Mouse (Mus musculus) cerebellum, adult 11 months (tissue): ENCODE measurements around the gene Tenm2.

Experiments
- DNase-seq: peaks from one replicate; pipeline ENCODE4 v3.0.0; 2022

Tenm2 gene

DNA sequence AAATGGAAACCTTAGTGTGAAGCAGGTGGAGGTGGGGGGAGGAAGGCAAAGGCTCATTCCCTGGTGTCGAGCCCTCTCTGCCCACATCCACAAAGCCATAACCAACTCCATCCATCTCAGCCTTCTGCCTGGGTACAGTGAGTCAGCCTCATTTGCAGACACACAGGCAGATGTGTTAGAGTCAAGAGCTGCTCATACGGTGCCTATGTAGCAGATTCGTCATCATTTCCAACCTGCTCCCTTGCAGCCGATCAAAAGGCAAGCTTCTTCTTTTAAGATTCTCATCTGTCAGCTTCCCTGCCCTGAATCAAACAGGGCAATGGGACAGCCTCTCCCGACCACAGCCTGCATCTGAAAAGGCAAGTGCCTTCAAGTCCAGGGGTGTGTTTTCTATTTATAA is 979.0 kb downstream of the Tenm2 start:
- DNase-seq = no peak

DNA sequence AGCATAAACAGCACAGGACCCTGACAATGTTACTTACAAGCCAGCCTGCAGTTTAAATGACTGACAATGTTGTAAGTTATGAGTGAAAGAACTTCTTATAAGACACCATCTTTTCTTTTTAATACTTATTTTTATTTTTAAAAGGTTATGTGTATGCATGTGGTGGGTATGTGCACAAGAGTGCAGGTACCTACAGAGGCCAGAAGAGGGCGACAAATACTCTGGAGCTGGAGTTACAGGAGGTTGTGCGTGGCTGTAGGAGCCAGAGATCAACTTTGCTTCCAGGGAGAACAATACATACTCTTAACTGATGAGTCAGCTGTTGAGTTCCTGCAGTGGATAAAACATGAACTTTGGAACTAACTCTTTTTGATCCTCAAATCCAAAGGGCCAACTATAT is 981.7 kb downstream of the Tenm2 start:
- DNase-seq = no peak

DNA sequence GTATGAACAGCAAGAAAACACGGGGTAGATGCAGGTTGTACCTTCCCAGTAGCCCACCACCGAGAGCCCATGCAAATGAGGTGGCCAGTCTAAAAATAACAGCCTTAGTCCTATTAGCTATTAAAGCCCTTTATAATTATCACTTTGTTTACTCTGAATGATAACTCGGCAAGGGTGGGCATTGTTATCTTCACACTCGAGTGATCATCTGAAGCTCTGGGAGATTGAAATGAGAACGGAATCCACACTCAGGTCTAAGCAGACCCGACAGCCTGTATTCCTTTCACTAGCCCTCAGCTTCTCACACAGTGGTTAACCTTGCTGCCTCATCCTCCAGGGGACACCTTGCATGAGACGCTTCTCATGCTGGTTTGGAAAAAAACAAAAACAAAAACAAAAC is 985.7 kb downstream of the Tenm2 start:
- DNase-seq = no peak

DNA sequence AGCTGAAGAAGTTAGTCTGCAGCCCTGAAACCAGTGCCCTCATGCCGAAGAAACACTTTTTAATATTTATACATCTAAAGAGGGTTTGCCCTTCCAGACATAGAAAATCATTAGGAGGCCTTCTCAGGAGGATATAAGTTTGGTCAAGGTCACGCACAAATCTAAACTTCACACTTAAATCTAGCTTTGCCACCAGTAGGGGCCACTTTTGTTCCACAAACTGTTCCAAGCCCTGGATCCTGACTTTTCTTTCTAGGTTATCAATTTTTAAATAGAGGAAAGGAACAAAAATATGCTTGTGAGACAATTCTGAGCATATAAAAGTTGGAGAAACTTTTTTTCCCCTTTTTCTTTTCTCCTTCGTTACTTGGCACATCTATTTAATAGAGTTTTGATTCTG is 989.6 kb downstream of the Tenm2 start:
- no peak for DNase-seq

DNA sequence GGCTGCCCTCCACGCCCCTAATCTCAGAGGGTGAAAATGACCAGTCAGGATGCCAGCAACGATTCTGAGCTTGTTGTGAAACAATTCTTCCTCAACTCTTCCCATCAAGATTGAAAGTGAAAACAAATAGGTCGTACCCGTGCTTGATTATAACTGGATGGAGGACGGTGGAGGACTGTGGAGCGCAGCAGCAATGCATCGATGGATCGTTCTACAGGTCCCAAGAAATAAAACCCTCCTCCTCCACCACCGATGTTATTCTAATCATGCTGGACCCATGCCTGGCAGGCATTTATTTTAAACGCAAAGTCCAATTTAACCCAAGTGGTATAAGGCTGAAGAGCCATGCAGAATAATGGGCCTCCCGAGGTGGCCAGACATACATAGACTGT is 991.3 kb downstream of the Tenm2 start:
- no peak for DNase-seq

DNA sequence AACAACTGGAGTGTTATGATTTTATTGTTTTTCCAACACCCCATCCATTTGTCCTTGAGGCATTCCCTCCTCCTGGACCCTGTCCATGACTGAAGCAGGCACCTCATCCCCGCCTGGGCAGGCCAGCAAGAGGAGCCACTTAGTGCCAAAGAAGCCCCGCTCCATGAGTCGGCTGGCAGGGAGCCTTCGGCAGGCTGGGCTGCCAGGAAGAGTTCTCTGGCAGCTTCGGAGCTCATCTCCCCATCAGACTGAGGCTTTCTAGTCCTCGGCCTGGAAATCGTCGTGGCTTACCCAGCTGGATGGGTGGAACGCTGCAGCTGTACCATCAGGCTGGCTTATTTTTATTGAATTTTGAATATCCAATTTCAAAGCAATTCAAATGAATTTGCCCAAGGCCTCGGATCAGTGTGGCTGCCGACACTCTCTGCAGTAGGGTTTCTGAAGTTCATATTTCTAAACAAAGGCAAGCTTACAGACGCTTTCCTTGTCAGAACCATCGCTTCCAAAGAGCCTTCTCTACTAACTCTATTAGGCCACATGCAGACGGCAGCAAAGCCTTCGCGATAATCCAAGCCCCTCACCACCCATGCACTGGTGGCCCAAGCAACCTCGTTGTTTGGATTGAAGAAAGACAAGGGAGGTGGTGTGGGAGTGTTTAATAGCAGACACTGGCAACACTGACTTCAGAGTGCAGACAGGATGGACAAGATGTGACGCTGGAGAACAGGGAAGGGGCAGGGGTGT is 991.8 kb downstream of the Tenm2 start:
- peak; percentile 22 for DNase-seq

DNA sequence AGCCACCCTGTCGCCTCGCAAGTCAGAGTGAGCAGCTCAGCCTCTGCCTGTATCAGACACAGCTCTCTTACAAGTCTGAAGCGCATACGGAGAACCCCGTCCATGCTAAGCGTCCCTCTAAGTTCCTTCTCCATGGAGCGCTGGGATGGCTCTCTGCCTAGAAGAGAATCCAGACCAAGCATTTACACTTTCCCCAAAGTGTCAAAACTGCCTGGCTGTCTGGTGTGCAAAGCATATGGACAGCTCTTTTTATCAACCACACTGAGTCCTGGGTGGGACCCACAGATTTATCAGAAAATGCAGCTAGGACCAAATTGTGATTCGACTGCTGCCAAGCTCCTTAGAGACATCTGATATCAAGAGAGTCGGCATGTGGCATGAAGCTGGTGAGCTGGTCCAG is 996.9 kb downstream of the Tenm2 start:
- DNase-seq = no peak

DNA sequence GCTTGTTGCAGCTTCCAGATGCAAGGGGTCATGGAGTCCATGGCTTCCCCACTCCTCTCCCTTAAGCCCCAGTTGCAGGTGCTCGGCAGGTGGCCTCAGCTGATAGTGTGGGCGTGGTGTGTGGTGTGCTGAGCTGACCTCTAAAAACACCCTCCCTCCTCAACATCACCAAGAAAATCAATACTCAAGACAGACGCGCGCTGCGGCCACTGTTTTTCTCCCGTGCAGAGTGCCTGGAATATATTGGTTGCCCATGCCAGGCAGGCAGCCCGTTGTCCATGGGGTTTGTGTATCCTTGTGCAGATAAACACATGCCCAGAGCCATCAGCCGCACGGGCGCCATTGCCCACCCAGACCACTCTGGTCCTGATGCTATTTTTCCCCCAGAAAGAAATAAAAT is 1007.1 kb downstream of the Tenm2 start:
- no peak for DNase-seq

DNA sequence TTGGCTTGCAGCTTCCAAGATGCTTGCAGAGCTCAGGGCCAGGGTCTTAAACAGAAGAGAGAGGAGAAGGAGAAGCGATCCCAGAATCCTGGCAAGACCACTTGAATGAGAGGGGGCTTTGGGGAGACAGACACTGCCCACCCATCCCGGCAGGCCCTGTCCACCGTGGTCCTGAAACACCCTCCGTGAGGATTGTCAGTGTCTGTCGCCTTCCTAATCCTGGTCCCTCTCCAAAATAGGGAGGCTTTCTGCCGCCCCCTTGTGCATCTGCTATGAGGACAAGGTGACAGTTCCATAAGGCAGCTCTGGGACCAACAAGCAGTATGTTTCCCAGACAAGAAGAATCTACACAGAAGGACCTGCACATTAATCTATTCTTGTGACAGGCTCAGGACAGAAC is 1007.6 kb downstream of the Tenm2 start:
- DNase-seq = no peak

DNA sequence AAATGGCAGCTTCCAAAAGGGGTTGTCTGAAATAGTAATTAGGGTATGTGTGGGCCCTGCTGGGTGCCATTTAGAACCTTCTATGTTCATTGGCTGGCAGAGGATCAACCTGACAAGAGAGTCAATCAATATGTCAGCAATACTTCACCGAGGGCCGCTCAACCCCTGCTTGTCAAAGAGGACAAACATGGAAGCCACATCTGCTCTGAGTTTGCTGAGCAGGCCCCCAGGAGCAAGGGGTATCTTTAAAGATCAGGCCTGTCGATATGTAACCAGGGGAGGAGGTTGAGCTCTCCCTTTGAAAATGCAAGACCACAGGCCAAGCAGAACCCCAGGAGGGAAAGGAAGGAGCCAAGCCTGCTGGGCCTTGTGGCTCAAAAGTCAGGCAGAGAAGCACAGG is 1009.7 kb downstream of the Tenm2 start:
- no peak for DNase-seq

DNA sequence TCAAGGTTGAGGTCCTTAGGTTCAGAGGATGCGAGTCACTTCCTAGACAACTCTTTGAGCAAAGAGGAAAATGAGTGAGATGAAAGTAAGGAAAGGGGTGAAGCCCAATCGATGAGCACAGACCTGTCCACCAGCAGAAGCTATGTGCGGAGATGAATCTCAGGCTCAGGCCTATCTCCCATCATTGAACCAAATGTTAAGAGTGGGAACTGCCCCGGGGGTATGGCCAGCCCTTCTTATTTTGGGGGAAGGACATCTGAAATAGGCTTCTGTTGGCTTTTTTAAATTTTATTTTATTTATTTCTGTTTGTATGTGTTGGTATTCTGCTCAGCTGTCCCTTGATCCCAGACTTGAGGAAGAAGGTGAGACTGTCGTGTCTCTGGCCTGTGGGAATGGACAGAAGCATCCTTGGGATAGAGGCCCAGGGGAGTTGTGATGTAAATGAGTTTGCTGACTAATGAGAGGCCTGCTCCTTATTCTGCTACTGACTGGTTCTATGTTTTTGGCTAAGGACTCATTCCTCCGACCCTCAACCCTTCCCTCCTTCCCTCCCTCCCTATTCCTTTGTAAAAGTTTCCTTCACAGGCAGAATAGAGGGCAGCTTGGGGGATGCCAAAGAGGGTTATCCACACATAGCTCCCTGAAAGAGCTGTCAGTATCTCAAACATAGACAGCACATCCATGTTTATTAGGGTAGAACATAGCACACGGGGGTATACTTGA is 1011.9 kb downstream of the Tenm2 start:
- DNase-seq = no peak

DNA sequence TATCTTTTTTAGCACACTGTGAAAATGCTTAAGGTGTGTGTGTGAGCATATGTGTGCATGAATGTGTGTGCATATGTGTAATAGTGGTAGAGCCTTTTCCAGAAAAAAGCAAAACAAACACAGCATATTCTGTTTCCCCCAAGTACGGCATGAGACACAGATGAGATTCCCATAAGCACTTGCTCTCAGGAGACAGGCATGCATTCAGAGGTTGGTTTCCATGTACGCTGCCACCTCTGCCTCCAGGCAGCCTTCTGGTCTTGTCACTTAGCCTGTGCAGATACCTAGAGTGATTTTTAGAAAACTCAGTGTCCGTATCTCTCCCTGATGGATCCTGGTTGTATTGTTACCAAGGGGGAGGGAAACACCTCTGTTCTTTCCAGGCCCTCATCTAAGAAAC is 1013.7 kb downstream of the Tenm2 start:
- no peak for DNase-seq

DNA sequence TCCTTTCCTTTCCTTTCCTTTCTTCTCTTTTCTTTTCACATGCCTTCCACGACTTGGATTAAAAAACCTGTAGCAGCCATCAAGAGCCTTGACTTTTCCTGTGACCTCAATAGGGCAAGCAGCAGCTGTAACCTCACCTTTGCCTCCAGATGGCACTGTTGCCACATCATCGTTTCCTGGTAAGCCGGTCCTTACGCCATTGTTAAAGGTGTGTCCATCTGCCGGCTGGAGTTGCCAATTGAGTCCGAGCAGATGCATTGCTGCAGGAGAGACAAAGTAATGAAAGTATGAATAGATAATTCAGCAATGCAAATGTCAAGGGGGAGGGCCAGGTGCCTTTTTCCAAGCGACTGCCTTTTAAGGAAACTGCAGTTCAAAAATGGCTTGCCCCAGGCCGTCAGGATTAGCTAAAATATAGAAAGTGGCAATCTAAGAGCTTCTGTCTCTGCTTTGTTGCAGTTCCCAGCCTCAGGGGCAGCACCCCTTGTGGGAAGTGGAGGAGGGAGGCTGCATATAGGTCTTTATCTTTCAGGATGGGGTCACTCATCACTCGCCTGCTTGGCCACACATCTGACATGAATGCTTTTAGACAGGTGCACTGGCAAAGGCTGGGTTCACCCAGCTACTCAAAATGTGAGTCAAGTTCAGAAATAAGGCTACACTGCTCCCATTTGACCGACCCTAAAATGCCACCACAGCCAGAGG is 1014.3 kb downstream of the Tenm2 start:
- DNase-seq = peak; percentile 83

DNA sequence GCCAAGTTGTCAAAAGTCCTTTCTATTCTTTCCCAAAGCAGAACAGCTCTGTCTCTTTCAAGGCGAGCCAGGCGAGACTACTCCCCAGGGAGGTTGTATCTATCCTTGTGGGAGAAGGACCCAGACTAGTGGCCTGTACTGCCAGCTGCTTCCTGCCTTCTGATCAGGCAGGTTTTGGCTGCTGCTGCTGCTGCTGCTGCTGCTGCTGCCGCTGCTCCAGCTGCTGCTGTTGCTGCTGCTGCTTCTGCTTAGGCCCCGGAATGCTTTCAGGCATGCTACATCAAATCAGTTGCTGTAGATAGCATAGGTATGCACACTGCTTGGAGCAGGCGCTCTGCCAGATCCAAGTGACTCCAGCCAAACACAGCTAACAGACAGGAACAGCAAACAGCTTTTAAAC is 1015.1 kb downstream of the Tenm2 start:
- DNase-seq = no peak

DNA sequence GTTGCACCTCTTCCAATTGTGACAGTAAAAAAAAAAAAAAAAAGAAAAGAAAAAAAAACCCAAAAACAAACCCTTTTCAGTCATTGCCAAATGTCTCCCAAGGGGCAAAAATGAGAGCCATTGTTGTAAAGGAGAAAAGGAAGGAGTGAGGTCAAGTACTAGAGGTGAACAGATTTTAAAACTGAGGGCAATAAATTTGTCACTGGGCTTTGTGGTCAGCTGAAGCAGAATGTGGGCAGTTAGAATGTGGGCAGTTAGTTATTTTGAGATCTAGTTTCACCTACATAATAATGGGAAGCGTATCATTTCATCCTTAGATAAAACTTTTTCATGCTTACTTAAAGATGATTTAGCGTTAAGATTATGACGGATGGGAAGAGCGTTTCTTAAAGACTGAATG is 1016.2 kb downstream of the Tenm2 start:
- no peak for DNase-seq

DNA sequence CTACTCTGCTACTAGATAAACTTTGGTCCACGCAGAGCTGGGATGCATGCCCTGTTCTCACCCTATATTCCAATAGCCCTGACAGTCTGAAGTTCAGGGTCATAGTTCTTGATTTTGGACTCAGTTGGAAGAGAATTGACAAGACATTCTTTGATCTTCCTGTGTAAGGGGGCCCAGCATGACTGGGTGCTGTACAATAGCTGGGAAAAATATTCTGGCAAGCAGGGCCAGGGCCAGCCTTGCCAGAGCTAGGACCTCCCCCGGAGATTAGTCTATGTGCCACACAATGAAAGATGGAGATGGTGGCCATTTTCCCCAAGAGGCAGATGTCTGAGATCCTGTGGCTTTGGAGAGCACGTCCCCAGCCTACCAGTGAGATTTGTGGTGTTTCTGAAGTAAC is 1021.2 kb downstream of the Tenm2 start:
- DNase-seq = no peak

DNA sequence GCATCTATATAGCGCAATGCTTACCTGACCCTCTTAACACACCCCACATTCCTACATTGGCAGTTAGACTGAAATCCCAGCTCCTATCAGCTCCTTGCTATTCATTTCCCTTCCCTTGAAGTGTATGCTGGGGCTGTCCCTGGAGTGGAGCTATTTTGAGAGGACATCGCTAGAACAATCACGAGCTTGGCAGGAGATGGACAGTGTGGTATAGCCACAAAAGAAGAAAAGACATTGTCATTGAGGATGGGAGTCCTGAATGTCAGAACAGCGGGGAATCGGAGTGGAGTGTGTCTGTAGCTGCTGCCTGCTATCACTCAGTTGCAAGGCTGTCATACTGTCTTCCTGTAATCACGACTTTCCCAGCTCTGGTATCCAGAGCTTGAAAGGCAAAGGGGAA is 1031.4 kb downstream of the Tenm2 start:
- no peak for DNase-seq

DNA sequence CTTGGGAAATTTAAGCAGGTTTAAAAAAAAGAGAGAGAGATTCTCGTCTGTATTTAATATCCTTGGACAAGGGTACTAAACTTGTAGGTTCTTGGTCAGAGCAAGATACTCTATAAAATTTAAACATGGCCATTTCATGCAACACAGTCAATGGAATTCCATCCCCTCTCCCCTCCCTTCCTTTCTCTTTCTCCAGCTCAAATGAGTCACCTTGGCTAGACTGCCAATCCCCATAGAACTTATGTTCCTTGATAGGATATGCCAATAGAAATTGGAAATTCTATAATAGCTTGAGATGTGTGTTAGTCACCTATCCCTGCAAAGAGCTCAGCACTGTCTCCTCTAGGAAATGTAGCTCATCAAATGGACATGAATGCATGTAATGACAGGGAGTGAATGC is 1031.9 kb downstream of the Tenm2 start:
- no peak for DNase-seq

DNA sequence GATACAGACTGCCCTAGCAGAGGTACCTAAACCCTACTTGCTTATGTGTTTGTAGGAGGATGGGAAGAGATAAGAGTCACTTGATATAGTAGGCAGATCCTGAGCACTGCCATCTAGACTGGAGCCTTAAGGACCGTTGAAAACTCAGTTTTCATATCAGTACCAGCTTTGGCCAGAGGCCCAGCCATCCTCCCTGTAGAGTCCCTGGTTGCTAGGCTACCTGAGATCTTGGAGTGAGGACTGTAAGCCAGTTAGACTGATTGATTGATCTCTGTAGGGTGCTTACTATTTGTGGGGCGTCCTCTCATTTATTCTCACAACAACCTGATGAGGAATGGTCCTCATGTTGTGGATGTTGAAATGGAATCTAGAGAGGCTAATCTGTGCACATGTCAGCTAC is 1041.4 kb downstream of the Tenm2 start:
- DNase-seq = no peak

DNA sequence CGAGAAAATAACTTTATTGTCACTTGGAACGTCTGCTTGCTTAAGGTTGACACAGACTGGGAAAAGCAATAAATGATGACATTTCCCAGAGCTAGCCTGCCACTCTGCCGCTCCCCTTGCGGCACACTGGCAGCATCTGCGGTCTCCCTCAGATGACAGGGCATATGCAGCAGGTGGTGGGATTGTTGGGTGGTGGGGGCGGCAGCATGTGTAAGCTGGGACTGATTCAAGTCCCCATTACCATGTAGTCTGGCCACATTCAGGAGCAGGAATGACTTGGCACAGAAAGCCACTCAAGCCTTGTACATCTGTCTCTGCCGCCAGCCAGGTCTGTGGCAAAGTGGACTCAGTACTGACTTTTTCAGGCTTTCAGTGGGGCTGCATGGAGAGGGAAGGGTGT is 1059.7 kb downstream of the Tenm2 start:
- DNase-seq = no peak

DNA sequence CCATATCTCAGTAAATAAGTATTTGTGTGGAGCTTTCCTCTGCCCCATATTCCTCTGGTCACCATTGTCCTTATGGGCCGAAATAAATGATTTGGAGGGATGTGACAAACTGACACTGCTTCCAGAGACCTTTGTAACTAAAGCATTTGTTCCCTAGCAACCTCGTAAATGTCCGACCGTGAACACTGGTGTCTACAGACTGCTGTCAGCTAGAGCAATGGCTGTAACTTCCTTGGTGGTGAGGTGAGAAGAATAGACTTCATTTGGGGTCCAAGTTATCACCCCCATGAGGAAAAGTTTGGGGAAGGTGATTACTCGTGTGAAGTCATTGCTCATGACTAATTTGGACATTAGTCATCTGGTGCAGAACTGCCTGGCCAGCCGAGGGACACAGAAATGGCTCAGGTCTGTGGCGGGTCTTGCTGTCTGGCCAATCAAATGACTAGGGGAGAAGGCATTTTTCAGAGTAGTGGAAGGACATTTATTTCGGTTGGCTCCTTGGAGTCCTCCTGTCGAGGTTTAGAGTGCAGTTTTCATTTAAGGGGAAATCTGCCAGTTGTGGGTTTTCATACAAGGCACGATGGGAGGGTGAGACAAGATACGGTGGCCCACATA is 1062.6 kb downstream of the Tenm2 start:
- no peak for DNase-seq

DNA sequence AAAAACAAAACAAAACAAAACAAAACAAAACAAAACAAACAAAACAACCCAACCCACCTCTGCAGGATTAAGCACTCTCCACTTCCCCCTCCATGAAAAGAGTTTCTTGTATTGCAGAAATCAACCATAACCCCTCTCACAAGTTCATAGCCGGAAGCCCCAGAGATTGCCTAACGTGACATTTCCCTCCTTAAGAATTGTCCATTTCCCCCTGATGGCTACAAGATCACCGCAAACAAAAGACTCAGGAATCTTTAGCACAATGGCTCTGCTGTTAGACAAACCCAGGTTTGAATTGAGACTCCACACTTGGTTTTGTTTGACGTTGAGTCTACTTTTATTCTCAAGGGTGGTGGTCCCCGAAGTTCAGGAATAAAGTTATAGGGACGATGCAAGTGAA is 1063.2 kb downstream of the Tenm2 start:
- no peak for DNase-seq

DNA sequence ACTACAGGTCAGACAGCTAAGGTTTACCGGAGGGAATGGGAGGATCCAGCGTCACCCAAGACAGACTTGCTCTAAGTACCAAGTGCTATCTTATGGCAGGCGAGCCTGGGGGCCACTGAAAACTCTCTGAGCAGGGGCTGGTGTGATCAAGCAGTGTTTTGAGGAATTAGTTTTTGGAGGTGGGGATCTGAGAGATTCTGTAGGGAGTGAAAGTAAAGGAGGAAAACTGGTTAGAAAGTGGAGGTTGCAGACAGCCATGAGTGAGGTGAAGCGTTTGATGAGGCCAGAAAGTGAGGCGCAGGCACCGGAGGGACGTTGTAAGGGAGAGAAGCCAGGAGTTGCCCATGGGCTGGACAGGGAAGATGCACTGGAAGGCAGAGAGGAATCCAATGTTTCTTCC is 1063.8 kb downstream of the Tenm2 start:
- no peak for DNase-seq

DNA sequence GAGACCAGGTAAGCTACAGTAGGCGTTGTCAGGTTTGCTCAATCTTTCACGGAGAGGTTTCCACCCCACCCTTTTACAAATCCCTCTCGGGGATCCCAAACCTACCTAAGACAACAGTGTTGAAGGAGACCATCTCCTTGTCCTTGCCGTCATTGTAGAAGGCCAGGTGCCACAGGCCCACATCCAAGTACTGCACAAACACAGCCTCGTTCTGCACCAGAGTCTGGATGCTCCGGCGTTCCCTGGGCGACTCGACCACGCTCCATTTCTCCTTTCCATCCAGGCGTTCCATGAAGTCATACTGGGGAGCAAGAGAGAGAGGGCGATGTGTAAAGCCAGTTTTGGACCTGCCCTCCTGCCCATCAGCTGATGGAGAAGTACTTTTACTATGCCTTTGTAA is 1064.5 kb downstream of the Tenm2 start:
- DNase-seq = no peak
